Mouse (Mus musculus): Measurements from ENCODE around the gene Gucd1.
"Not testable (repeated sequence)": the region's sequence is repeated elsewhere in the genome, so short reads cannot be mapped to it uniquely, and the experiment has no call there.

The Gucd1 gene

DNA sequence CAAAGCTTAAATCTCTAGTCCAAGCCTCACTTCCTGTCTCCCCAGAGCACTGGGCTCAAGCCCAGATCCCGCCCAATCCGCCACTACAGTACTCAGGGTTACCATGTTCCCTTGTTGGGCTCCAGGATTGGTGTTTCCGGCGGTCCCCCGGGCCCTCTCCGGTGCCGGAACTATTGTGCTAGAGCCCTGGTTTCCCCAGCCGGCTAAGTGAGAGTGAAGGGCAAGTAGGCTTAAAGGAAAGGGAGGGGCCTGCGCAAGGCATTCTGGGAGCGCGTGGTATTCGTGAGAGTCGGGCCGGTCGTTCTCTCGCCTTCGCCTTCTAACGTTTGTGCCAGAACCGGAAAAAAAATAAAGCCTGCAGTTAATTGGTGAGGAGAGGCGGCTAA lies at the start of gene Gucd1:
Gene Gucd1, minus strand, starts transcription at position 215 of the 386 bp plus-strand sequence.
- peak; percentile 97 to 99 for DNase-seq

DNA sequence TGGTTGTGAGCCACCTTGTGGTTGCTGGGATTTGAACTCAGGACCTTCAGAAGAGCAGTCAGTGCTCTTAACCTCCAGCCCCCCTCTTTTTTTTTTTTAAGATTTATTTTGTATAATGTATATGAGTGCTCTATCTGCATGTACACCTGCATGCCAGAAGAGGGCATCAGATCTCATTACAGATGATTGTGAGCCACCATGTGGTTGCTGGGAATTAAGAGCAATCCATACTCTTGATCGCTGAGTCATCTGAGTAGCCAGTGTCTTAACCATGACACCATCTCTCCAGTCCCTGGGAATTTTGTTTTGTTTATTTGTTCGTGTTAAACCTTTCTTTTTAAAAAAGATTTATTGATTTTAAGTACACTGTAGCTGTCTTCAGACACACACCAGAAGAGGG lies 49.0 kb upstream of the Gucd1 start:
- DNase-seq, result not testable (repeated sequence)

DNA sequence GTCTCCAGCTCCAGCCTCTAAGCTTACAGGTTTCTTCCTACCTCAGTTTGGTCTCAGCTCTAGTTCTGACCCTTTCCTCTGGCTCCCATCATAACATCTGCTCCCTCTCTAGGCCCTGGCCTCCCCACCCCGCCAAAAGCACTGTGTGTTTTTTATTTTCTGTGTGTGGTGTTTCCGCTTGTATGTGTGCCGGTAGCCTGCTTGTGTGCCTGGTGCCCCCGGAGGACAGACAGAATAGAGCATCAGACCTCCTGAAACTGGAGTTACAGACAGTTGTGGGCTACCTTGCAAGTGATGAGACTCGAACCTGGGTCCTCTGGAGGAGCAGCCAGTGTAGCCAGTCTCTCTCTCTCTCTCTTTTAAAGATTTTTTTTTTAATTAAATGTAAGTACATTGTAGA lies 48.5 kb upstream of the Gucd1 start:
- peak in 1 of 2 experiments; percentile 21 for DNase-seq

DNA sequence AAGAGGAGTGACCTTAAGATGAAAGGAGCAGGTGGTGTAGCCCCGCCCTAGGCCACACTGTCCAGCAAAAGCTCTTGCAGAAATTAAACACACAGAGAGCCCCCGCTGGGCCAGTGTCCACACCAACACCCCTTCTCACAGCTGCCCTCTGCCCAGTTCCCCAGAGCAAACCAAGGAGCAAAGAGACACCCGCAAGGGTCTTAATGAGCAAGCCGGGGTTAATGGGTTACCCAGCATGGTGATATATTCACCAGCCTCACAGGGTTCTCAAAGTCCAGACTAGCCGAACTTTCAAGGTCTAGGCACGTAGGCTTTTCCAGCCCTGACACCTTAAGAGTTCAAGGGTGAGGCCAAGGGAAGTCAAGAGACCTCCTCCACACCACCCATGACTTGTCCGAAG lies 48.1 kb upstream of the Gucd1 start:
- DNase-seq, result no peak

DNA sequence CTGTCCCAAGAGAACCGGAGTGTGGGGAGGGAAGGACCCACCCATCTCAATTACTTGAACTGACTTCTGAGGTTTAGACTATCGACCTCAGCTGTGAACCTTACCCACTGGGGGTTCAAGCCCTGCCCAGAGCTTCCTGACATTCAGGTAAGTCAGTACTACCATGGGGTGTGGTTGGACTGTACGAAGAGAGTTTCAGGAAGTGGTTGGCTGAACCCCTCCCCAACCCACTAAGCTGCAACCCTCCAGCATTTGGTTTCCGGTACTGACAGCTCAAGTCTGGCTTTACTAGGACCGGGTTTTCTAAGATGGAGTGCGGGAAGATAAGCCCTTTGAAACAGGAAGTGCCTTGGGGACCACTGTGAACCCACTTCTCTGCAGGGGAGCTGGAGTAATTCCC lies 47.7 kb upstream of the Gucd1 start:
- DNase-seq, result no peak

DNA sequence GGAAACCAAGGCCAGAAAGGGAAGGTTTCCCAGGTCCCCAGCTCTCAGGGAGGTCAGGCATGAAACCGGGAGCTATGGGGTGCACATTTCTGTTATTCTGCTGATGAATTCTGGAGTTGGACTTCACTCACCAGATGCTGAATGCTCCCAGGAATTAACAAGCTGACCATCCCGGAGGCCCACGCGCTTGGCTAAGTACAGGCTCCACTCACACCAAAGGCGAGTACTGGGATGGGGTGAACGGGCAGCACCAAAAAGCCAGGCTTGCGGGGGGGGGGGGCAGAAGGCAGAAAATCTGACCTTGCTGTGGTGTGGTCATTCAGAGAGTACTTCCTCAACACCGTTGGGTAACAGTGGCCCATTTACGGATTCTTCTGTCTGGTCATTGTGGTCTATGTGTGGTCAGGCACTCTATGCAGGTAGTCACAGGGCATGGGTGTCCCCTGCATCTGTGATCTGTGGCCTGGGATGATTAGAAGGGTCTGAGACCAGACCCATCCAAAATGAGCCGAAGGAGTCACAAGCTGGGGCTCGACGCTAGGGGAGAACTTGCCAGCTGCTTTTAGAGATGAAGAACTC lies 47.0 kb upstream of the Gucd1 start:
- DNase-seq, result no peak

DNA sequence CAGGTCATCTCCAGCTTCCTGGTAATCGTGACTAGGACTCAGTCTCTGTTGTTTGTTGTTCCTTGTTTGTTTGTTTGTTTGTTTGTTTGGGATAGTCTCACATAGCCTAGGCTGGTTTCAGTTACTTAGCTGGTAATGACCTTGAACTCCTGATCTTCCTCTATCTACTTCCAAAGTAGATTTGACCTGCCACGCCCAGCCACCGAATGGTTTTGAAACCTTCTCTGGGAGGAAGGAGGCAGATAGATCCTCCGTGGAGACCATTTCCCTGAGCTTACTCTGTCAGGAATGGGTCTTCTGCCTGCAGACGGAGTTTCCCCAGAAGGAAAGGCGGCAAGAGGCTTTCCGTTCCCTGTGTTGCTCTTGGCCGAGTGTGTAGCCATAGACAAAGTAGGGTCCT lies 44.8 kb upstream of the Gucd1 start:
- no peak for DNase-seq

DNA sequence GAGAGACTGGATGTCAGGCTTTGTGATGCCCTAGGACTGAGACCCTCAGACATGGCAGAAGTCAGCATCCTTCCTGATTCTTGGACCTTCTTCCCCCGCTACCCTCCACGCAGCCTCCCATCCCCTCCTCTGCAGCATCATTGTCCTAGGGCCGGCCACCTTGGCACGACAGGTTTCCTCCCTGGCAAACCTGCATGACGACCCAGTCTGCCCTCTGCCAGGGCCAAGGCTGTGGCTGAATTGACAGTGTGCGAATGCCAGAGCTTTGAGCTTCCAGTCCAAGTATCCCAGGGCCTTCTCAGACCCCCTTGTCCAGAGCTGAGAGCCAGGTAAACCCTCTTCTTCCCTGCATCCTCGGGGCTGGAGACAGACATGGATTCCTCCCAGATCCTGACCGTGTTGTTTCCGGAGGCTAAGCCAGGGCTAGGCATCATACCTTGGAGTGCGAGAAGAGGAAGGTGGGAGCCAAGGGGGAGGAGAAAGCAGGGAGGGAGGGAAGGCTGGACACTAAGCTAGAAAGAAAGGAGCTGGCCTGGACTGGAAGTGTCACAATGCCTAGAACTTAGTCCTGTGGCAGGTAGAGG lies 43.4 kb upstream of the Gucd1 start, which contains the start of gene Ggt1:
Gene Ggt1, plus strand, starts transcription at position 534 of the 584 bp plus-strand sequence.
- DNase-seq, result peak; percentile 72 to 81

DNA sequence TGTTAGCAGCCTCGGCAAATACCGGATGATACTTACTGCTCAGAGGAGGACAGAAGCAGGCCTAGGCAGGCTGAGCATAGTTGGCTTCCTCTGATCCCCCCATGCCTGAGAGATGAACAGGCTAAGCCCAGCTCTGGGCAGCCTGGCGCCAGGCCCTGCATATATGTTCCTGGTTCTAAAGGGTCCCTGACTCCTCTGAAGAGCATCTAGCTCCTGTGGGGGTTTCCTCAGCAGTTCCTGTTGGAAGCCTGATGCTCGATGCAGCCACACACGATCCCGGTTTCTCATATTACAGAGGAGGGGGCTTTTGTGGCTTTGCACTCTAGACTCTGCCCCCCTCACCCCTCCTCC lies 42.8 kb upstream of the Gucd1 start:
- no peak for DNase-seq

DNA sequence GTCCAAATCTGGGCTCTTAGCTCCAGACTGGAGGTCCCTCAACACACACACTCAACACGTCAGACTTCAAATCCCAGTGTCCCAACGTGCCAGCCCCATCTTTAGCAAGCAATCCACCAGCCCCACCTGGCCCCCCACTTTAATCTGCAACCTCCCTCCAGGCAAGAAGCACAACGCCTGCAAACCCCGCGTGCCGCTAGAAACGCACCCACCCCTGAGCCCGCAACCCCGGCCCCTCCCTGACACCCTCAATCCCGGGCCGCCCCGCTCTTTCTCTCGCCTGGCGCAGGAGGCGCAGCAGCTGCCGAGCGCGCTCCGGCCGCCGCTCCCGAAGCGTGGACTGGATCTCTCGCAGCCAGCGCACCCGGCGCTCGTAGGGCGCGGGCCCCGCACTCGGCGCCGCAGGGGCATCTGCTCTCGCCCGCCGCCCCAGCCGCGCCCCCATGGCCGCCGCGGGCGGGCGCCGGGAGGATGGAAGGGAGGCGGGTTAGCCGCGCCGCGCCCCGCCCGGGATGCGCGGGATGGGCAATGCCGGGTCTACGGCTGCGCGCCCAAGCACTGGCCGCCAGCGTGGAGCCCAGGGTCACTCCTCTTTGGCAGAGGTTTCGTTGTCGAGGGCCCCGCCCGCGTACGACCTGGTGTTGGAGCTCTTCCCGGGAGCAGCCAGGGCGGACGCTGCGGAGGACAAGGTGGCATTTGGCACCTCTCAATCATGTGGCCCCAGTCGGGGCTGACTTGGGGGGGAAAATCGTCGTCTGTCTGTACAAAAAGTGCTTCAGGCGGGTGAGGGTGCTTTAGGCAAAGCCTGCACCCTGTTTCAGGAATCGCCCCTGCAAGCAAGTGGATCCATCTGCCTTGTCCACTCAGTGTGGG lies 42.1 kb upstream of the Gucd1 start, which contains the start of gene Lrrc75b:
Gene Lrrc75b, minus strand, starts transcription at position 655 of the 873 bp plus-strand sequence.
- DNase-seq, result peak; percentile 86 to 88

DNA sequence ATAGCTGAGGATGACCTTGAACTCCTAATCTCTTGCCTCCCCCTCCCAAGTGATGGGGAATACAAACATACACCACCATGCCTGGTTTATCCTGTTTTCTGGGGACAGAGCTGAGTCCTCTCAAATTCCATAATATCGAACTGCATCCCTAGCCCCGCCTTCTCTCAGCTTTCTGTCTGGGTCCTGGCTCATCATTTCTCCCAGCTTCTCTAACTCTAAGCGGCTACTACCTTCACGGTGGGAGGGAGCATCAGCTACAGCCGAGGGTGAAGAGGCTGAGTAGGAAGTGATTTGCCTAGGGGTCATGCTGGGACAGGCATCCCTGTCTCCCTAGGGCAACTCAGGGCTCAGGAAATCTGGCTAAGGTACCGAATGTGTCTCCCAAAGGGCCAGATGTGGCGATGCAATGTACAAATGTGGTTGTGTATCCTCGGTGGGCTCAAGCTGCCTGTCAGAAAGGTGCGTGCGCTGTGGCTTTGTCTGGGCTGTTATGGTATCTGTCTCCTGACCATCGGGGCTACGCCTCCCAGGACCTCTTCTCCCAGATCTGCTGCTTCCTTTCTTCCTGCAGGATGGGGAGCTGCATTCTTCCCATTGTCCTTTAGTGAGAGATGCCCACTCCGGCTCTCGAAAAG lies 41.4 kb upstream of the Gucd1 start:
- DNase-seq, result peak; percentile 45 to 55

DNA sequence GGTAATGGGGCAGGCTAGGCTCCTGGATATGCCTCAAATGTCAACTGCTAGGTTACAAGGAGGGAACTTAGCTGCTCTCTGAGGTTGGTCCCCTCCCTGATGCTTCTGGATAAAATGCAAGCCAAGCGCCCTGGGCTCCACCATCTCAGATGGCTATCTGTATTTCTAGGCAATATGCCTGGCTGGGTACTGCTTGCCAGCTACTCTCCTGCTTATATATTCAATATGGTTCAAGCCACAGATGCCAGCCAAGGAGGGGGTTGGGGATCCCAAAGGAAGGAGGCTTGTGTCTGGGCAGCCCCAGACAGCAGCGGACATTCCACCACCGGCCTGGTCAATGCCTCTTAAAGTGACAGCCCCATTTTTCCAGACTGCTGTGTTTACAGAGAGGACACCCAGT lies 40.7 kb upstream of the Gucd1 start:
- peak; percentile 94 to 97 for DNase-seq

DNA sequence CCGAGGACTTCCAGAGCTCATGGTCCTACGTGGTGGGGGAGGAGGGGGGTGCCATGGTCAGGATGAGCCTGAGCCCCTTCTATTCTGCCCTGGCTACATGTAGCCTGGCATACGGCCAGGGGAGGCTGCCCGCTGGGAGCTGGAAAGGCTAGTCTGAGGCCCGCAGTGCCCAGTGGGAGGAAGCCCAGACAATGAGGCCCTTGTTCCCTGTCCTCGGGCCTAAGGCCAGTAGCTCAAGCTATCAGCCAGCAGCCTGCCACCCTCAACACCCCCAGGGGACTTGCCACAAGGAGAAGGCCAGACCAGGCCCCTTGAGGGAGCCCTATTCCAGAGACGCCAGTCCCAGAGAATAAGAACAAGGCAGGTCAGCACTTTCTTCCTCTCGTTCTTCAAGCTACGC lies 38.3 kb upstream of the Gucd1 start:
- peak; percentile 78 to 89 for DNase-seq

DNA sequence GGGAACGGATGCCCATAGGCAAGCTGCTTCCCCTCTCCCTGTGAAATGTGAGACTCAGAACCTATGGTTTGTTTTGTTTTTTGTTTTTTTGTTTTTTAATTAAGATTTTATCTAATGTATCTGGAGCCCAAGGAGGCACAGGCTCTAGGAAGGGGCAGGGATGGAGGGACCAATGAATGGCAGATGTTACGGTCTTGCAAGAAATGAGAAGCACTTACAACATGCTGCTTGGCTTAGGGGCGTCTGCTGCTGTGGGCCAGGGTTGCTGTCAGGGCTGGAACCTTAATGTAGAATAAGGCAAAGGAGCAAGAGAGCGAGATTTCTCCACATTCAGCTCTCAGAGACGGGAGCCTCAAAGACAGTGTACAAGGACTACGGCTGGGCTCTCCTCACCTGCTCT lies 37.8 kb upstream of the Gucd1 start:
- no peak for DNase-seq

DNA sequence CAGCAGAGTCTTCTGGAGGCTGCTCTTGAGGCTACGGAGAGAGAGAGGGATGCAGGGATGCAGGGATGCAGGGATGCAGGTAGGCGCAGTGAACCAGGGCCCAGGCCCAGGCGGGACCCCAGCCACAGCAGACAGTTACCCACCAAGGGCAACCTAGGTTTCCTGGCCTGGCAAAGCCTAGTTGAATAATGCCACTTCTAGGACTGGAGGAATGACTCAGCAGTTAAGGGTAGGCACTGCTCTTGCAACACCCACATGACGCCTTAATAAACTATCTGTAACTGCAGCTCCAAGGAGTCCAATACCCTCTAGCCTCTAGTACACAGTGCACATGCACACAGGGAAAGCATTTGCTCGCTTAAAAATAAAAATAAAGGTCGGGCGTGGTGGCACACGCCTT lies 36.3 kb upstream of the Gucd1 start:
- DNase-seq, result no peak

DNA sequence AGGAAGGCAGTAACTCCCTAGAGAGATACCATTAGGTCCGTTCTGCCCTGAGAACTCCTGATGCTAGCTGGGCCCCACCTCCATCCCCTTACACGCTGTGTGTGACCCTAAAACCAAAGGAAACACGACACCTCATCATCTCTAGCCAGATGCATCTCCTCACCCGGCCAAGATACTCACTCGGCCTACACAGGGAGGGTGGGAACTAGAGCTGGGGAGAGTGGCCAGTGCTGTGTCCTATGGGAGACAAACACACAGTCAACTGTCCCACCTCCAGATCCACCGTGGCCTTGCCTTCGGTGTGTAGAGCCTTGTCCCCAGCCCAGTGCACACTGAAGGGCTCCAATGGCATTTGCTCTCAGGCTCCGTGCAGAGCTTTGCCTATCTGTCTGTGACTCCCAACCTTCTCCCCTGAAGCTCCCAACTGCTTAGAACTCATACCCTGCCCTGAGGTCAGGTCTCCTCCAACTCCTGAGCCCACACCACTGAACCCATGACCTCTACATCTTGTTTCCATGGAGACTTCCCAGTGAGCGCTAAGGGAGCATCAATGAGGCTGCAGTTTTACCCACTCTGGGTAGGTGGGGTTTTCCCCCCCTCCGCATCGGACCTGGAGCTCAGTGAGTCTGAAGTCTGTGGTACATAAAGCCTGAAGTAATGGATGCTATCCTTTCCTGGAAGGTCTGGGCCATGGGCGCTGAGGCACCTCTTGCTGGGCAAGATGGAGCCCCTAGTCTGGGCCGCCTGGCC lies 35.1 kb upstream of the Gucd1 start:
- DNase-seq, result no peak

DNA sequence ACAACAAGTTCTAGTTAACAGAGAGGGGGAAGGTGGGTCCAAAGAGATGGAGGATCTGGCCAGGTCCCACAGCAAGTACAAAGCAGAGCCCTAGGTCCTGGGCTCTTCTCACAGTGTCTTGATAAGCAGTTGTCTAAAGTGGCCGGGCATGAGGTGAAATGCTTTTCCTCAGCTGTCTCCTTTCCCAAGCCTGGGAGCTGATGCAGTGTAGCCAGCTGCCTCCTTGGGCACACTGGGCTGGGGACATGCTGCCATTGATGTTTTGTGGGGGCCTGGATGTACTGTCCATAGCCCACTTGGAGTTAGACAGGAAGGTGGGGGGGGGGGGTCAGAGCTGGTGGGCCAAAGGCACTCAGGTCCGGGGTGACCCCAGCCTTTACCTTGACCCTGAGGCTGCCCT lies 34.3 kb upstream of the Gucd1 start:
- DNase-seq, result no peak

DNA sequence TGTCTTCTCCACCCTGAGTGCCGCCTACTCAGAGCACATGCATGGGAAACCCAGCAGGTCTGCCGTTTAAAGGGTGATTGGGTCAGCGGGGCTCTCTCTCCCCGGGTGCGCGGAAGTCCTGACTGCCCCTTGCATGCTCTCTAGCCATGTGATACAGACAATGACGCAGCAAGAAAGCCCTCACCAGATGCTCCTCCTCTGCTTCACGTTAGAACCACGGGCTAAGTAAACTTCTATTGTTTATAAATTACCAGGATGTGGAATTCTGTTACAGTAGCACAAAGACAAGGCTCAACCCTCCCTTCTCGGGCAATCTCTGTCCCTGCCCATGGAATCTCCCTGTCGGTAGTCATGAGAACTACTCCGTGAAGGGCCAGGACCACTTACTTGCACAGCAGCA lies 33.4 kb upstream of the Gucd1 start:
- no peak for DNase-seq

DNA sequence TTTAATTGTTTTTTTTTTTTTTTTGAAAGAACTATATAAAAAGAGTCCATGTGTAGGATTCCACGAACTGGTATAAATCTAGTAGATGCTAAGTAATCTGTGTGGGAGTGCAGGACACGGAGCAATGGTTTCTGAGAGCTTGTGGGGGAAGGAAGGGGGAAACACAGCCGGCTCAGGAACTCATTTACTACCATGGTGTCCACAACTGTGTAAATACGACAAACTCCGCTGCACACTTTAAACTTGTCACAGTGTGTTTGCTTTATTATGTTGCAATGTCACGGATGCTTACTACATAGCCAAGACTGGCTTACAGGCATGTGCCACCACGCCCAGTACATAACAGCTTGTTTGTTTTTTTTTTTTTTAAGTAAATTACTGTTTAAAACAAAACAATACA lies 32.1 kb upstream of the Gucd1 start:
- no peak for DNase-seq

DNA sequence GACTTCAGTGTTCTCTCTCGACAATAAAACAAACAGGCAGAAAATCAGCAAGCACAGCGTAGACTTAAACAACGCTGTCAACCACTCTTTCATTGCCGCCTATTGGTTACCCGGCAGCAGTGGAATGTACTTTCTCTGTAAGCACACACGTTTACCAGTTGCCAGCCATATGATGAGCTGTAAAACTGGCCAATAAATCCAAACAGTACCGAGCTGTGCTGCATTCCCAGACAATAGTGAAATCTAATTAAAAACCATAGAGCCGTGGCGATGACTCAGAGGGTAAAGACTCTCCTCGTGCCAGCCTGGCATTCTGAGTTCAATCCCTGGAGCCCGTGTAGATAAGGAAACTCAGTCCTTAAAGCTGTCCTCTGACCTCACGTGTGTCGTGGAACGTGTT lies 30.7 kb upstream of the Gucd1 start:
- no peak for DNase-seq

DNA sequence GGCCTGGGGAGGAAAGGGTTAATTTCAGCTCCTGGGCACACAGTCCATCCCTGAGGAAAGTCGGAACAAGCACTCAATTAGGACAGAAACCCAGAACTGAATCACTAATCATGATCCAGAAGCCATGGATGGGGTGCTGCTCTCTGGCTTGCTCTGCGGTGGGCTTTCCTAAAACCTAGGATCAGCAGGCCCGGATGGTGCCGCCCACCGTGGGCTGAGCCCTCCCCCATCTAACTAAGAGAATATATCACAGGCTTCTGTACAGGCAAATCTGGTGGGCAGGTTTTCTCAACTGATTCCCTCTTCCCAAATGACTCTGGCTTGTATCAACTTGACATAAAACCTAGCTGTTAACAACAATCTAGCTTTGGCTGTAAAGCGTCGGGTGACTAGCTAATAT lies 30.1 kb upstream of the Gucd1 start:
- DNase-seq, result no peak

DNA sequence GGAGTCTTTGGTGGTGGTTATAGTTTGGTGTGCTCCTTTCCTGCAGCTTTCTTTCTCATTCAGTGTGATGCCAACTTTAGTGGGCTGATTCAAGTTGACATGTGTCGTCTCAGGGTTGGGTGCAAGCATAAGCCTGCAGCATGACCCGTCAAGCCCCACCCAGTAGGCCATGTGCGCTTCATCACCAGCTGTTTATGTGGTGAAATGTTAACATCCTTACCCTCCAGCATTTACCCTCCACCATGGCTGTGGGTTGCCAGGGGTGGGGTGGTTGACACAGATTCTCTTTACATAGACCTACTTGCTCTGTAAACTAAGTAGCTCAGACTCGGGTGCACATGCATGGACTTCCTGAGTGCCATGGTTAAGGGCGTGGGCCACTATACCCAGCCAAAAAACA lies 18.4 kb upstream of the Gucd1 start:
- no peak for DNase-seq

DNA sequence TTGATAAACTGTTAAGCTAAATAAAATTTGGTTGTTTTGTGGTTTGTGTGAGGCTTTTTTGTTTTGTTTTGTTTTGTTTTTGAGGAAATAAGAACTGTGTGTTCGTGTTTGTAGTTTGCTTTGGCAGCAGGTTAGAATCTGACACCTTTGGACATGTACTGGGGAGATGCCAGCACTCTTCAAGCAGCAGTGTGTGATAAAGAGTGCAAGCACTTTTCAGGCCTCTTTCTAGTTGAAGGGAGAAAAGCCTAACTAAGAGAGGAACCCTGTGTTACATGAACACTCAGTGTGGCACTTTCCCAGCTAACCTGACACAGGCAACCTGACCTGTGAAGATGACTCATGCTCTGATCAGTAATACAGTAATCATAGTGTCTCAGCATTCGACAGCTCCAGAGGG lies 17.7 kb upstream of the Gucd1 start:
- peak; percentile 43 to 53 for DNase-seq

Data from cerebellum, postnatal 10 days (tissue).